Mouse (Mus musculus): ENCODE measurements at regions not wholly inside any gene's neighbourhood (a gene's known extent, or its start where the extent isn't known, plus 50 kb on each side); places are given as distances from the start of the nearest gene placed in this dataset.

DNA sequence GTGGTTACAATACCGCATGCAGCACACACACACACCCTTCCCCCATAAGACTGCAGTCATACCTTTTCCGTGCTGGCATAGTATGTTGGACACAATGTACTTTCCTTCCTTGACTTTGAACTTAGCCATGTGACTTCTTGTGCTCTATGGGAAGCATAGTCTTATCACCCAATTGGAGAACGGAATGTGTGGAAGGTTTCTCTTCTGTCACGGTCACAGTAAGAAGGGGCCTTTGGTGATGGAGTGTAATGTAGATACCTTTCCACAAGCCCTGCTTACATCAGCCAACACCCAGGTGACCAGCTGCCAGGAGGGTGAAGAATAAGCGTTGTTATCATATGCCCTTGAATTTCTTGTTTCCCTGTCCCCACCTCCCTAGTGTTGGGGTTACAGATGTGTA is 1308.0 kb upstream of the A1bg start:
- no peak overlapping the region for H3K9ac ChIP-seq (ENCODE audit: low read depth, low read length)
- H3K4me1 ChIP-seq (ENCODE audit: control insufficient read depth, insufficient read depth, low read length), result peaks cover 2% of the 10 kb centered on the region; the same call in 1 of the 2 replicates
- H3K27ac ChIP-seq (replicated peaks; ENCODE audit: insufficient read depth, low read depth, low read length), result no peak overlapping the region
- H3K79me2 ChIP-seq (ENCODE audit: control insufficient read depth, insufficient read depth, low read length), result no peaks in the 10 kb centered on the region
- no peak for TF ChIP-seq POLR2A (IDR thresholded peaks at IDR 0.05; ENCODE audit: extremely low read depth, insufficient read depth, low read length)
- TF ChIP-seq CTCF (IDR thresholded peaks at IDR 0.05; ENCODE audit: low read depth, low read length), result no peak
- H3K27me3 ChIP-seq (ENCODE audit: control insufficient read depth, insufficient read depth, low read length), result no peaks in the 10 kb centered on the region
- H3K36me3 ChIP-seq (ENCODE audit: control insufficient read depth, insufficient read depth, low read length), result no peaks in the 10 kb centered on the region
- WGBS, result 91% methylated on average over 5 of the region's 5 CpGs
- H3K4me3 ChIP-seq (ENCODE audit: insufficient read depth, low read depth, low read length), result no peak overlapping the region
- no peak for DNase-seq (ENCODE audit: extremely low read depth, low read depth, low spot score)

- peaks cover 2% of the 10 kb centered on the region; the same call in 1 of the 2 replicates for H3K4me1 ChIP-seq (ENCODE audit: control insufficient read depth, insufficient read depth, low read length)
- WGBS, result 73% methylated on average over 8 of the region's 8 CpGs
- no peaks in the 10 kb centered on the region for H3K79me2 ChIP-seq (ENCODE audit: control insufficient read depth, insufficient read depth, low read length)
- H3K36me3 ChIP-seq (ENCODE audit: control insufficient read depth, insufficient read depth, low read length), result no peaks in the 10 kb centered on the region
- DNase-seq (ENCODE audit: extremely low read depth, low read depth, low spot score), result no peak
- no peak overlapping the region for H3K4me3 ChIP-seq (ENCODE audit: insufficient read depth, low read depth, low read length)
- H3K27me3 ChIP-seq (ENCODE audit: control insufficient read depth, insufficient read depth, low read length), result no peaks in the 10 kb centered on the region
- H3K27ac ChIP-seq (replicated peaks; ENCODE audit: insufficient read depth, low read depth, low read length), result no peak overlapping the region
- no peak overlapping the region for H3K9ac ChIP-seq (ENCODE audit: low read depth, low read length)
- TF ChIP-seq CTCF (IDR thresholded peaks at IDR 0.05; ENCODE audit: low read depth, low read length) (no peak), POLR2A (IDR thresholded peaks at IDR 0.05; ENCODE audit: extremely low read depth, insufficient read depth, low read length) (no peak)
These were observed 1306.9 kb upstream of the A1bg start for GRCm38 (mm10) chr15:62229491-62230283.

DNA sequence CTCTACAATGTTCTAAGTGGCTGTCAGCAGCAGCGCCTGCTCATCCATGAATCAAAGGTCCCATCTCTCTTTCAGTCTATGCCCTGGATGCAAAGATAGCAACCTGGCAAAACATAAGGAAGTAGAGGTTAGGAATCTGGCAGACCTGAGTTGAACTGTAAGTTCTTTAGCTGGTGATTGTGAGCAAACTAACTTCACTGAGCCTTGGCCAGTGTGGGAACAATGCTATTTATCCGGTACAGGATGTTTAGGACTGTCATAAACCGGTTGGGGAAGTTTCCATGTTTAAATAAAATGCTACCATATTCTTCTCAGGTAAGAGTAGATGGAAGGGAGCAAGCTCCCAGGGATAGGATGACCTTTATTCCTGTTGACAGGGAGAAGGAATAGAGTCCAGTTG is 1306.2 kb upstream of the A1bg start:
- TF ChIP-seq CTCF (IDR thresholded peaks at IDR 0.05; ENCODE audit: low read depth, low read length), result no peak
- TF ChIP-seq POLR2A (IDR thresholded peaks at IDR 0.05; ENCODE audit: extremely low read depth, insufficient read depth, low read length), result no peak
- 96% methylated on average over 3 of the region's 3 CpGs for WGBS
- H3K36me3 ChIP-seq (ENCODE audit: control insufficient read depth, insufficient read depth, low read length), result no peaks in the 10 kb centered on the region
- no peak overlapping the region for H3K27ac ChIP-seq (replicated peaks; ENCODE audit: insufficient read depth, low read depth, low read length)
- DNase-seq (ENCODE audit: extremely low read depth, low read depth, low spot score), result no peak
- peaks cover 2% of the 10 kb centered on the region; the same call in 1 of the 2 replicates for H3K4me1 ChIP-seq (ENCODE audit: control insufficient read depth, insufficient read depth, low read length)
- H3K27me3 ChIP-seq (ENCODE audit: control insufficient read depth, insufficient read depth, low read length), result no peaks in the 10 kb centered on the region
- no peak overlapping the region for H3K9ac ChIP-seq (ENCODE audit: low read depth, low read length)
- no peaks in the 10 kb centered on the region for H3K79me2 ChIP-seq (ENCODE audit: control insufficient read depth, insufficient read depth, low read length)
- no peak overlapping the region for H3K4me3 ChIP-seq (ENCODE audit: insufficient read depth, low read depth, low read length)

DNA sequence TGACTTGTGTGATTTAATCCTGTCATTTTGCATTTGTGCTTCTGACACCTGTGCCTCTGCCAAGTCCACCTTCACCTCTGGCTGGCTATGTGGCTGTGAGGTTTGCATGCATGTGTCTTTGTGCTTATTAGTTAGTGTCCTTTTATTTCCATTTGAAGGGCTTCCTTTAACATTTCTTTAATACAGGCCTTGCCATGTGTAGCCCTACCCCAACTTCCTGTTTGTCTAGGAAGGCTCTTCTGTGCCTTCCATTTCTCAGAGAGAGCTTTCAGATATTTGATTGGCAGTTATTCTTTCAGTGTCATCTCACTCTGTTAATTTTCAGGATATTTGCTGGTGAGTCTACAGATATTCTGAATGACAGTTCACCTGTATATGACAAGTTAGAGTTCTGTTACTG is 1302.0 kb upstream of the A1bg start:
- Histone ChIP-seq H3K27ac (replicated peaks; ENCODE audit: insufficient read depth, low read depth, low read length) (no peak overlapping the region), H3K9ac (ENCODE audit: low read depth, low read length) (no peak overlapping the region), H3K27me3 (ENCODE audit: control insufficient read depth, insufficient read depth, low read length) (no peaks in the 10 kb centered on the region), H3K36me3 (ENCODE audit: control insufficient read depth, insufficient read depth, low read length) (no peaks in the 10 kb centered on the region), H3K4me3 (ENCODE audit: insufficient read depth, low read depth, low read length) (no peak overlapping the region), H3K79me2 (ENCODE audit: control insufficient read depth, insufficient read depth, low read length) (0 out of 2 replicates have a peak, but pooled peaks cover 2% of the 10 kb centered on the region), H3K4me1 (ENCODE audit: control insufficient read depth, insufficient read depth, low read length) (peaks cover 9% of the 10 kb centered on the region; the same call in 1 of the 2 replicates)
- no peak for DNase-seq (ENCODE audit: extremely low read depth, low read depth, low spot score)
- TF ChIP-seq POLR2A (IDR thresholded peaks at IDR 0.05; ENCODE audit: extremely low read depth, insufficient read depth, low read length) (no peak), CTCF (IDR thresholded peaks at IDR 0.05; ENCODE audit: low read depth, low read length) (no peak)

DNA sequence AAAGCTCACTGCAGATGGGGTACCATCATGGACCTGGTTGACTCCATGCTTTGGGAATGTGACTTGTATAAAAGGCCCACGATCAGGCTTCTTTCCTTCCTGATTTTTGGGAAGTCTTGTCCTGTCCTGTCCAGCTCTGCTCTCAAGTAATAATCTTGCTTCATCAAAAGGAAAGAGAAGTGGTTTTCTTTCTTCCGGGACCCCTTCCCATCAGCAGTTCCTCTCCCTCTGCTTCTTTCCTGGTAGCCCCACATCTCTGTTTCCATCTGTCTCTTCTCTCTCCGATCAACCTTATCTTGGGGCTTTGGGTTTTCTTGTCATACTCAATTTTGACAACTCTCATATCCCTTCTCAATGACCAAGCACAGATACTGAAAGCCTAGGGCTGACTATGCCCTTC is 1301.4 kb upstream of the A1bg start:
- H3K9ac ChIP-seq (ENCODE audit: low read depth, low read length), result no peak overlapping the region
- no peak overlapping the region for H3K4me3 ChIP-seq (ENCODE audit: insufficient read depth, low read depth, low read length)
- H3K27me3 ChIP-seq (ENCODE audit: control insufficient read depth, insufficient read depth, low read length), result no peaks in the 10 kb centered on the region
- H3K27ac ChIP-seq (replicated peaks; ENCODE audit: insufficient read depth, low read depth, low read length), result no peak overlapping the region
- 87% methylated on average over 3 of the region's 3 CpGs for WGBS
- 0 out of 2 replicates have a peak, but pooled peaks cover 2% of the 10 kb centered on the region for H3K79me2 ChIP-seq (ENCODE audit: control insufficient read depth, insufficient read depth, low read length)
- TF ChIP-seq CTCF (IDR thresholded peaks at IDR 0.05; ENCODE audit: low read depth, low read length) (no peak), POLR2A (IDR thresholded peaks at IDR 0.05; ENCODE audit: extremely low read depth, insufficient read depth, low read length) (no peak)
- DNase-seq (ENCODE audit: extremely low read depth, low read depth, low spot score), result no peak
- peaks cover 9% of the 10 kb centered on the region; the same call in 1 of the 2 replicates for H3K4me1 ChIP-seq (ENCODE audit: control insufficient read depth, insufficient read depth, low read length)
- H3K36me3 ChIP-seq (ENCODE audit: control insufficient read depth, insufficient read depth, low read length), result no peaks in the 10 kb centered on the region
